Mouse (Mus musculus): ENCODE measurements around the gene Rnd3. TPM values are rescaled to one million over a fixed set of nuclear protein-coding genes. Genes with fewer than 3 reads are reported as not detected.

Rnd3 gene
- total and polyA plus RNA-seq, 3 experiments: 2.6 to 15.8 (median 14.3) TPM

- Histone ChIP-seq H3K4me3 (peak overlapping the region; percentile 72), H3K4me1 (ENCODE audit: control insufficient read depth, insufficient read depth, low read length) (peaks cover 9% of the 10 kb centered on the region), H3K79me2 (replicated peaks; ENCODE audit: control insufficient read depth, insufficient read depth, low read length) (no peaks in the 10 kb centered on the region), H3K27ac (peak overlapping the region; percentile 95), H3K36me3 (ENCODE audit: control insufficient read depth, insufficient read depth, low read length) (peaks cover 16% of the 10 kb centered on the region), H3K27me3 (ENCODE audit: control insufficient read depth, insufficient read depth, low read length) (no peaks in the 10 kb centered on the region), H3K9ac (ENCODE audit: low read depth, low read length) (peak overlapping the region; percentile 89)
- peak; percentile 57 for TF ChIP-seq POLR2A (IDR thresholded peaks at IDR 0.05; ENCODE audit: insufficient read depth, low read depth, low read length)
- no peak for TF ChIP-seq EP300 (IDR thresholded peaks at IDR 0.05; ENCODE audit: insufficient read depth, low read depth, low read length)
- no peak for TF ChIP-seq CTCF (IDR thresholded peaks at IDR 0.05)
- under 1% methylated on average over 18 of the region's 18 CpGs for WGBS
- DNase-seq: peak; percentile 88 to 89
- intact Hi-C loops (cut with DNase I): loop anchor here (5.0 to 10.0 kb wide), 3 partner anchors 372 to 540 kb away; no protein-coding TSS in a partner anchor
These were observed 2.0 kb downstream of the Rnd3 start for GRCm38 (mm10) chr2:51146871-51147317.

- 44% methylated on average over 7 of the region's 7 CpGs for WGBS
- TF ChIP-seq CTCF (IDR thresholded peaks at IDR 0.05): no peak
- no peak for TF ChIP-seq POLR2A (IDR thresholded peaks at IDR 0.05; ENCODE audit: insufficient read depth, low read depth, low read length)
- no peak for TF ChIP-seq EP300 (IDR thresholded peaks at IDR 0.05; ENCODE audit: insufficient read depth, low read depth, low read length)
- Histone ChIP-seq H3K27ac (peak overlapping the region; percentile 95), H3K79me2 (replicated peaks; ENCODE audit: control insufficient read depth, insufficient read depth, low read length) (no peaks in the 10 kb centered on the region), H3K9ac (ENCODE audit: low read depth, low read length) (0 out of 2 replicates have a peak overlapping the region, but pooled peaks have one; percentile 19), H3K27me3 (ENCODE audit: control insufficient read depth, insufficient read depth, low read length) (no peaks in the 10 kb centered on the region), H3K4me3 (peak overlapping the region; percentile 72), H3K4me1 (ENCODE audit: control insufficient read depth, insufficient read depth, low read length) (peaks cover 9% of the 10 kb centered on the region), H3K36me3 (ENCODE audit: control insufficient read depth, insufficient read depth, low read length) (peaks cover 20% of the 10 kb centered on the region)
- peak; percentile 61 to 67 for DNase-seq
- intact Hi-C loops (cut with DNase I): loop anchor here (5.0 to 10.0 kb wide), 3 partner anchors 371 to 539 kb away; no protein-coding TSS in a partner anchor
These were observed 3.0 kb downstream of the Rnd3 start for GRCm38 (mm10) chr2:51145838-51146470.

DNA sequence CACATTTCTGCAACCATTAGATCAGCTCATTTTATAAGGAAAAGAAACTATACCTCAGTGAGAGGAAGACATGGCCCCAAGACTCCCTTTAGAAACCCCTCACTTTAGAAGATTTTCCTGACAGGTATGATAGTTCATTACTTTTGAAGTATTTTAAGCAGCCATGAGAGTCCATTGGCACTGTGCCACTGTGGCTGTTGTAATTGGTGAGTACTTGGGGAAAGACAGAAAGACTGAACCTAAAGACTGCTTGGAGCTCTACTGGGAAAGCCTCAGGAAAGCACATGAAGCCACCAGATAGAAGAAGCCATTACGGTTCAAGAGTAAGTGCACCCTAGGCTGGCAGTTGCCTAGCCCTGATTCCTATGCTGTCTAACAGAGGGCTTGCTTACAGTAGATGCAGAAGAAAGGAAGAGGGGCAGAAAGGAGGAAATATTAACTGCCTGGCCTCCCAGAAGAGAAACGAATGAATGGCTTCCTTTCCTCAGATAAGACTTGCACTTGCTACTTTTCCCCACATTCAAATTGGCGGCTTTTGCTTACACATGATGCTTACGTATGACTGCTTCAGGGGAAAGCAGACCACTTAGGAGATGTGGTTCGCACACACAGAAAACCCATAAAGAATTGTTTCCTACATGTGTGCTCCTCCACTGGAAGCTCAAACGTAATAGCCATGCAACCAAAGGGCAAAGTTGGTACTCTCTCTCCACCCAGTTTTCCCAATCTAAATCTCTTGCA lies 4.4 kb downstream of the Rnd3 start:
- Histone ChIP-seq H3K27me3 (ENCODE audit: control insufficient read depth, insufficient read depth, low read length) (no peaks in the 10 kb centered on the region), H3K9ac (ENCODE audit: low read depth, low read length) (no peak overlapping the region), H3K27ac (no peak overlapping the region), H3K36me3 (ENCODE audit: control insufficient read depth, insufficient read depth, low read length) (peaks cover 23% of the 10 kb centered on the region), H3K4me1 (ENCODE audit: control insufficient read depth, insufficient read depth, low read length) (peaks cover 11% of the 10 kb centered on the region), H3K4me3 (no peak overlapping the region), H3K79me2 (replicated peaks; ENCODE audit: control insufficient read depth, insufficient read depth, low read length) (no peaks in the 10 kb centered on the region)
- intact Hi-C loops (cut with DNase I): loop anchor here (5.0 to 10.0 kb wide), 3 partner anchors 370 to 537 kb away; no protein-coding TSS in a partner anchor
- no peak for TF ChIP-seq POLR2A (IDR thresholded peaks at IDR 0.05; ENCODE audit: insufficient read depth, low read depth, low read length)
- no peak for TF ChIP-seq EP300 (IDR thresholded peaks at IDR 0.05; ENCODE audit: insufficient read depth, low read depth, low read length)
- TF ChIP-seq CTCF (IDR thresholded peaks at IDR 0.05): no peak
- 68% methylated on average over 6 of the region's 6 CpGs for WGBS
- no peak for DNase-seq

GRCm38 (mm10) chr2:51142422-51142821 lies 6.5 kb downstream of the Rnd3 start:
- no peak for DNase-seq
- peaks cover 26% of the 10 kb centered on the region for H3K36me3 ChIP-seq (ENCODE audit: control insufficient read depth, insufficient read depth, low read length)
- 58% methylated on average over 1 of the region's 1 CpGs for WGBS
- no peak overlapping the region for H3K4me3 ChIP-seq
- intact Hi-C loops (cut with DNase I): loop anchor here (10.0 kb wide), 1 partner anchor 368 kb away; no protein-coding TSS in a partner anchor
- TF ChIP-seq POLR2A (IDR thresholded peaks at IDR 0.05; ENCODE audit: insufficient read depth, low read depth, low read length) (no peak), CTCF (IDR thresholded peaks at IDR 0.05) (no peak), EP300 (IDR thresholded peaks at IDR 0.05; ENCODE audit: insufficient read depth, low read depth, low read length) (no peak)
- no peak overlapping the region for H3K9ac ChIP-seq (ENCODE audit: low read depth, low read length)
- H3K27ac ChIP-seq: no peak overlapping the region
- H3K27me3 ChIP-seq (ENCODE audit: control insufficient read depth, insufficient read depth, low read length): no peaks in the 10 kb centered on the region
- H3K4me1 ChIP-seq (ENCODE audit: control insufficient read depth, insufficient read depth, low read length): peaks cover 17% of the 10 kb centered on the region
- peaks cover 4% of the 10 kb centered on the region for H3K79me2 ChIP-seq (replicated peaks; ENCODE audit: control insufficient read depth, insufficient read depth, low read length)

- no peak overlapping the region for H3K27ac ChIP-seq
- H3K4me3 ChIP-seq: no peak overlapping the region
- WGBS: 63% methylated on average over 3 of the region's 3 CpGs
- no peak for TF ChIP-seq POLR2A (IDR thresholded peaks at IDR 0.05; ENCODE audit: insufficient read depth, low read depth, low read length)
- no peak for TF ChIP-seq EP300 (IDR thresholded peaks at IDR 0.05; ENCODE audit: insufficient read depth, low read depth, low read length)
- TF ChIP-seq CTCF (IDR thresholded peaks at IDR 0.05): no peak
- no peaks in the 10 kb centered on the region for H3K27me3 ChIP-seq (ENCODE audit: control insufficient read depth, insufficient read depth, low read length)
- no peak overlapping the region for H3K9ac ChIP-seq (ENCODE audit: low read depth, low read length)
- peaks cover 4% of the 10 kb centered on the region for H3K79me2 ChIP-seq (replicated peaks; ENCODE audit: control insufficient read depth, insufficient read depth, low read length)
- peaks cover 17% of the 10 kb centered on the region for H3K4me1 ChIP-seq (ENCODE audit: control insufficient read depth, insufficient read depth, low read length)
- DNase-seq: no peak
- H3K36me3 ChIP-seq (ENCODE audit: control insufficient read depth, insufficient read depth, low read length): peaks cover 29% of the 10 kb centered on the region
- intact Hi-C loops (cut with DNase I): loop anchor here (10.0 kb wide), 1 partner anchor 367 kb away; no protein-coding TSS in a partner anchor
These were observed 7.6 kb downstream of the Rnd3 start for GRCm38 (mm10) chr2:51141345-51141744.

Measured in heart, adult 2 months (tissue).